Mouse (Mus musculus) midbrain, embryonic 15.5 days (tissue): ENCODE data around the gene Zbtb38. TPM values are rescaled to one million over a fixed set of nuclear protein-coding genes. Genes with fewer than 3 reads are reported as not detected.
"Not testable (repeated sequence)": the region's sequence is repeated elsewhere in the genome, so short reads cannot be mapped to it uniquely, and the experiment has no call there.

ENCODE experiments used
- ATAC-seq: fragments of 200-750 bp; cut with Nextera tagmentation; replicated peaks from 2 replicates; pipeline ENCODE4 v1.8.0; 2017; ENCODE audit warnings: moderate TSS enrichment
- H3K27ac ChIP-seq: fragments of 300-500 bp; sonication (generic); 2 replicates; pipeline ENCODE4 v1.5.1; 2015; ENCODE audit warnings: mild to moderate bottlenecking, inconsistent platforms
- H3K27me3 ChIP-seq: fragments of 300-500 bp; sonication (generic); replicated peaks from 2 replicates; pipeline ENCODE4 v1.6.1; 2015; ENCODE audit warnings: inconsistent platforms
- H3K36me3 ChIP-seq: fragments of 300-500 bp; sonication (generic); replicated peaks from 2 replicates; pipeline ENCODE4 v1.6.1; 2015; ENCODE audit warnings: inconsistent platforms
- H3K4me1 ChIP-seq: fragments of 300-500 bp; sonication (generic); 2 replicates; pipeline ENCODE4 v1.6.1; 2015; ENCODE audit warnings: inconsistent platforms
- H3K4me2 ChIP-seq: fragments of 300-500 bp; sonication (generic); 2 replicates; pipeline ENCODE4 v1.6.1; 2015; ENCODE audit warnings: inconsistent platforms, mild to moderate bottlenecking, moderate library complexity
- H3K4me3 ChIP-seq: fragments of 300-500 bp; sonication (generic); 2 replicates; pipeline ENCODE4 v1.5.1; 2015; ENCODE audit warnings: mild to moderate bottlenecking, inconsistent platforms
- H3K9ac ChIP-seq: fragments of 300-500 bp; sonication (generic); 2 replicates; pipeline ENCODE4 v1.6.1; 2015; ENCODE audit warnings: mild to moderate bottlenecking, inconsistent platforms
- H3K9me3 ChIP-seq: fragments of 300-500 bp; sonication (generic); 2 replicates; pipeline ENCODE4 v1.6.1; 2016; ENCODE audit warnings: inconsistent platforms
- WGBS: fragments of 180-500 bp; shearing (Covaris S2); methylation state at CpG from one replicate; pipeline ENCODE4 v1.1.7; 2015; ENCODE audit warnings: mixed read lengths; 5-methylcytosine and 5-hydroxymethylcytosine counted together
- polyA plus RNA-seq: library from polyadenylated mRNA; unstranded; fragments of >200 nt; fragmentation: Nextera tagmentation; extraction: Ambion mirVana; gene quantifications from 2 replicates; pipeline ENCODE4 v1.2.1, GENCODE M21; 2015

Gene Zbtb38
- polyA plus RNA-seq, 1 experiment from 2014 or later: 59.2 TPM

DNA sequence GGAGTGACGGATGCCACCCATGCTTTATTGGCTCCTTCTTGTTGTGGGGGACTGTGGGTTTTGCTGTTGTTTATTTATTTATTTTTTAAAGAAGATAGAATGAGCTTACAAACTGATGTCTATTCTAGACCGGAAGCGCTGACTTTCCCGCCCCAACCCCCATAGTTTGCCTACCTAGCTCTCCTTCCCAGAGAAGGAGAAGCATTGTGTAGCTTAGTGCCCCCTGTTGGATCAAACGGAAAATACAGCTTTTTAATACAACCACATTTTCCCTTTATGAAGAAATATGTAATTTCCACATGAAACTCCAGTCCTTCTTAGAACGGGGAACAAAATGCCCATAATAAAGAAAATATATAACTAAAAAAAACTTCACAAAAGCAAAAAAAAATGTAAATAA, 99.9 kb downstream of the Zbtb38 start:
- H3K4me3 ChIP-seq: no peak overlapping the region
- no peaks in the 10 kb centered on the region for H3K27me3 ChIP-seq
- H3K4me2 ChIP-seq: no peak overlapping the region
- H3K4me1 ChIP-seq: no peaks in the 10 kb centered on the region
- ATAC-seq: no peak
- H3K9me3 ChIP-seq: no peaks in the 10 kb centered on the region
- H3K27ac ChIP-seq: no peak overlapping the region
- WGBS: 60% methylated on average over 6 of the region's 6 CpGs
- no peak overlapping the region for H3K9ac ChIP-seq
- no peaks in the 10 kb centered on the region for H3K36me3 ChIP-seq

DNA sequence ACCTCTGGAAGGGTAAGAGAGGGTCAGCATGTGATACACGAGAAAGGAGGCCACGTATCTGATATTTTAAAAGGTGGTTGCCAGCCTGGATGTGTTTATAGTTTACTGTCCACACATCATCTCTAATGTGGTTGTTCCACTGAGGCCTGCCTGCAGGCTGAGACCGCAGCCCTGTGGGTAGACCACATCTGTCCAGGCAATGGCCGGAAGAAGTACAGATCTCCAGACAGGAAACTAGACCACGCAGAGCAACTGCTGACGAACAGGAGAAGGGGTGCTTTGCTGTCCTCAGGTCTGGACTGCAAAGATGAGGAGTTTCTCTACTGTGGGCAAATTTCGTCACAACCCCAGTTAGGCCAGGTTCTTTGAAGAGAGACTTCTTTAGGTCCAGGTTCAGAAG, 101.8 kb downstream of the Zbtb38 start:
- no peak for ATAC-seq
- Histone ChIP-seq H3K9ac (no peak overlapping the region), H3K27me3 (no peaks in the 10 kb centered on the region), H3K4me3 (no peak overlapping the region), H3K4me1 (no peaks in the 10 kb centered on the region), H3K27ac (no peak overlapping the region), H3K4me2 (no peak overlapping the region), H3K36me3 (no peaks in the 10 kb centered on the region), H3K9me3 (no peaks in the 10 kb centered on the region)
- WGBS: 92% methylated on average over 7 of the region's 7 CpGs

DNA sequence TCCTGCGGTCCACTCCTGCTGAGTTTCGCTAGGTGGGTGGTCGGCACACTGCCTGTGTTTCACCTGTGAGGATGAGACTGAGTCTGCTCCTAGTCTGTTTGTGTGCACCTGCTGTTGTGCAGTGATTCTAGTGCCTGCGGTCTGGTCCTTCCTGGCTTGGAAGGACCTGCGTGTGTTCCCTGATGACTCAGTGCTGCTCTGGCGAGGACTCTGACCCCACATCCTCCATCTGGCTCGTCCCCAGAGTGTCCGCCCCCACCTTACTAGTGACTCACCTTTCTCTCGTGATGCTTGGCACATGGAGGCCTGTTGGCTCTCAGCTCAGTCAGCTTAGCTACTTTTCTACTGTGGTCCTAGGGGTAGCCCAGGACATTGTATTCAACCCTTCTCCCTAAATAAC, 102.7 kb downstream of the Zbtb38 start:
- Histone ChIP-seq H3K27me3 (no peaks in the 10 kb centered on the region), H3K36me3 (no peaks in the 10 kb centered on the region), H3K4me2 (no peak overlapping the region), H3K9ac (no peak overlapping the region), H3K9me3 (no peaks in the 10 kb centered on the region), H3K27ac (no peak overlapping the region), H3K4me3 (no peak overlapping the region), H3K4me1 (no peaks in the 10 kb centered on the region)
- 70% methylated on average over 9 of the region's 9 CpGs for WGBS
- ATAC-seq: no peak

DNA sequence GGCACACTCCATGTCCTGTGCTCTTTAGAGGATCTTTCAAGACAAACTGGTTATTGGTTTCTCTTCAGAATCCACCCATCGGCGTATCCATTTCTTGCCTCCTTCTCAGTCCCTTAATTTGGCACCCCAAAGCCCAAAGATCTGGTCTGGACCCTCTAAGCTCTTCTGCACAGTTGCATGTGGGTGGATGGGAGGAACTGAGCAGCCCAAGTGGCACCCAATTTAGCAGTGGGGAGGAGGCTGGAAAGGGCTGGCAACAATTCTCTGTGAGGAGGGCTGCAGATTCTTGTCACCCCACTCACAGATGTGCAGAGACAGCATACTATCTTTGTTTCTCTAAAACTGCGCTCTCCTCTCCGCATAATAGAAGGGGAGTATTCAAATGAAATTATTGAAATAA, 103.3 kb downstream of the Zbtb38 start:
- no peaks in the 10 kb centered on the region for H3K36me3 ChIP-seq
- H3K4me2 ChIP-seq: no peak overlapping the region
- no peaks in the 10 kb centered on the region for H3K4me1 ChIP-seq
- H3K4me3 ChIP-seq: no peak overlapping the region
- H3K27ac ChIP-seq: no peak overlapping the region
- WGBS: 91% methylated on average over 4 of the region's 4 CpGs
- no peak overlapping the region for H3K9ac ChIP-seq
- no peaks in the 10 kb centered on the region for H3K9me3 ChIP-seq
- ATAC-seq: no peak
- no peaks in the 10 kb centered on the region for H3K27me3 ChIP-seq

DNA sequence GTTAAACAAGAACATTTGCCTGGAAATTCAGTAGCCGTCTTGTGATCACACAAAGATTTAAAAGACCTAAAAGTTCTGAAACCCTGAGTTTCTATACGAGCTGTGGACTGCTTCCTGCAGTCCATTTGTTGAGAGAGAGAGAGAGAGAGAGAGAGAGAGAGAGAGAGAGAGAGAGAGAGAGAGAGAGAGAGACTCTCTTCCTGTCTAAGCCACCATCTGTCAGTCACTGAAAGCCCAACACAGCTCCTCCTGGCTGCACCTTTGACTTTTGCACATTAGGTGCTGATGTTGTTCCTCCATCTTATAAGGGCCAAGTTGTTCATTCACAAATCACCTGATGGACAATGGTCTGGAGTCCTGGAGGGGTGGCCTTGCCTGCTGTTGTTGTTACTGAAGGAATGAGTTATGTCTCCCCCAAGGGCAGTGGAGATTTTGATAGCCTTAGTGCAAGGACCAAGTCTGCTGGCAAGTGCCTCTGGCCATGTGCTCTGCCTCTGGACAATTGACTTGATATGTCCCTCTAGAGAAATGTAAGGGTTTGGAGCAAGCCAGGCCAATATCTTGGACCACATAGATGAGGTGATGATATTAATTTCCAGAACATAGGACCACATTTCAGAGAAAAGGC, 105.8 kb downstream of the Zbtb38 start:
- no peaks in the 10 kb centered on the region for H3K9me3 ChIP-seq
- H3K36me3 ChIP-seq: no peaks in the 10 kb centered on the region
- H3K27ac ChIP-seq: no peak overlapping the region

DNA sequence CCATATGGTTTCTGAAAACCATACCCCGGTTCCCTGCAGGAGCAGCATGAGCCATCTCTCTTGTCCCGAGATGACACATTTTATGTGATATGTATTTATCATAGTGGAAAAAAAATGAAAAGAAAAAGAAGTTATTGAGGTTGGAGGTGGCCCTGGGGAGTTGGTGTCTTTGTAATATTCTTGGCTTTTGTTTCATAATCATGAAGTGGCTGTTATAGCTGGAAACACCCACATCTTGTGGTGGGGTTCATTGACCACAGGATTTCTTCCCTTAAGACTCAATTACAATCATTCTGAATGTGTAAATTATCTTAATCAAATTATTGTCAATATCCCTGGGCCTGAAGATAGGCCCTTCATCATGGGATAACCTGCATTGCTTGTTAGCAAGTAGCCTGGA, 107.8 kb downstream of the Zbtb38 start:
- no peak overlapping the region for H3K9ac ChIP-seq
- 90% methylated on average over 2 of the region's 2 CpGs for WGBS
- ATAC-seq: no peak
- H3K4me3 ChIP-seq: no peak overlapping the region
- no peaks in the 10 kb centered on the region for H3K4me1 ChIP-seq
- no peak overlapping the region for H3K4me2 ChIP-seq
- H3K27me3 ChIP-seq: no peaks in the 10 kb centered on the region
- no peak overlapping the region for H3K27ac ChIP-seq
- no peaks in the 10 kb centered on the region for H3K9me3 ChIP-seq
- no peaks in the 10 kb centered on the region for H3K36me3 ChIP-seq

More for the DNA sequence above, 105.8 kb downstream of the Zbtb38 start:
- Histone ChIP-seq H3K9ac (no peak overlapping the region), H3K4me2 (no peak overlapping the region), H3K4me3 (no peak overlapping the region), H3K27me3 (no peaks in the 10 kb centered on the region), H3K4me1 (no peaks in the 10 kb centered on the region)
- WGBS: 74% methylated on average over 2 of the region's 2 CpGs
- ATAC-seq: no peak

DNA sequence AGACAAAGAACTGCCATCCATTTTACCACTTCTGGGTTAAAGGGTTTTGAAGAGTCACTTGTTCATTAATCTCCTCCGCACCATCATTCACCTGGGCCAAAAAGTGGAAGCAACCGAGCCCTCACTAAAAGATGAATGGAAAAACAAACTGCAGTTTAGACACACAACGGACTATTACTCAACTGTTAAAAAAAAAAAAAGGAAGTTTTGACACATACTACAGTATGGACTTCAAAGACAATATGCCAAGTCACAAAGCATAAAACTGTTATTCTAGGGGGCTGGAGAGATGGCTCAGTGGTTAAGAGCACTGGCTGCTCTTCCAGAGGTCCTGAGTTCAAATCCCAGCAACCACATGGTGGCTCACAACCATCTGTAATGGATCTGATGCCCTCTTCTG, 108.6 kb downstream of the Zbtb38 start:
- not testable (repeated sequence) for H3K36me3 ChIP-seq, H3K4me3 ChIP-seq, H3K4me1 ChIP-seq, H3K9me3 ChIP-seq, H3K27ac ChIP-seq, H3K27me3 ChIP-seq, ATAC-seq, H3K9ac ChIP-seq, H3K4me2 ChIP-seq
- WGBS: 92% methylated on average over 3 of the region's 3 CpGs

DNA sequence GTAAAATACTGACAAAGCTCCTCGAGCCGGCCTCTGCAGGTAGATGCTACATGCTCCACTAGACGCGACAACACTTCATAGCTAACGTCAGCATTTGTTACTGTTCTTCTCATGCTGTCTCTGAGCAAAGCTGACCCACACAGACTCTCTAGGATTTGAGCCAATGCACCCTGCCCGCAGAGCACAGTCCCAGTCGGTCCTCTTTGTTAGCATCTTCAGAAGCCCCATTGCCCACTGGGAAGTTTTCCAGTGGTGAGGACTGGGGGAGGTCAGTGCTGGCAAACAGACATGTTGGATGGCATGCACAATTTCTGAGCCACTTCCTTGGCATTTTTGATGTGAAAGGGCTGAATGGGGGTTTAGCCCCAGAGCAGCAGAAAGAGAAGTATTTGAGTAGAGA, 113.2 kb downstream of the Zbtb38 start:
- Histone ChIP-seq H3K36me3 (no peaks in the 10 kb centered on the region), H3K4me3 (no peak overlapping the region), H3K9me3 (no peaks in the 10 kb centered on the region), H3K4me2 (no peak overlapping the region), H3K27me3 (no peaks in the 10 kb centered on the region), H3K9ac (no peak overlapping the region), H3K27ac (no peak overlapping the region), H3K4me1 (no peaks in the 10 kb centered on the region)
- ATAC-seq: no peak
- WGBS: 85% methylated on average over 7 of the region's 7 CpGs

DNA sequence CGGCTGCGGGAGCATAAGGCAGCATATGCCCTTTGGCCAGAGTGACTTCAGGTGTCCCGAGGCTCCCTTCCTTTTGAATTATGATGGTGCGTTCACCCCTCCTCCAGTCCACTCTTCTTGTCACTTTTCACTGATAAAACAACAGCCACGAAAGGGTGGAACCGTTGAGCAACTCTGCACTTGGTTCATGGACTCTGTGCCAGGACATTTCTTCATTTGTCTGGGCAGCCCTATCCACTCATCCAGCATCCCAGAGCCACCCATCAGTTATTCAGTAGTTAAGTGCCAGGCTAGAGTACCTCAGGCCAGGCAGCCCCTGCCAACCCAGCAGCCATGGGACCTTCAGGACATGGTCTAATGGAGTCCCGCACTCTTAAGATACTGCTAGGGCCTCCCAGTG, 114.1 kb downstream of the Zbtb38 start:
- Histone ChIP-seq H3K9ac (no peak overlapping the region), H3K4me3 (no peak overlapping the region), H3K4me2 (no peak overlapping the region), H3K27me3 (peaks cover 3% of the 10 kb centered on the region; the same call in 1 of the 2 replicates), H3K36me3 (no peaks in the 10 kb centered on the region), H3K27ac (no peak overlapping the region), H3K9me3 (no peaks in the 10 kb centered on the region), H3K4me1 (no peaks in the 10 kb centered on the region)
- no peak for ATAC-seq
- 86% methylated on average over 7 of the region's 7 CpGs for WGBS

DNA sequence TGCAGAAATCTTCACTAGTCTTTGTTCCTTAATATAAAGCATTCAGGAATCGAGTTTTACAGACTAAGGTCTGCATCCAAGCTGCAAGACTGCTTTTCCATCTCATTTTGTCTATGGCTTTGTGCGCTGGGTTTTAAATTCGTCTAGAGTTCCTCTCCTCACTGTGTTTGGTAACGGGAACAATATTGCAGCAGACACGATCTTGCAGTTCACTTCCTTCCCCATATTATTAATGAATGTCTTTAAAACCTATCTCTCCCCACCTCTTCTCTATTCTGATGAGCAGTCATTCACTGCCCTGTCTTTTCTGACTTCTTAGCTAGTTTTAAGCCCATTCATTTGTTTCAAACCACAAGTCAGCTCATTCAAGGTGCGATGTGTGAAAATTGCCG, 115.5 kb downstream of the Zbtb38 start:
- Histone ChIP-seq H3K4me1 (no peaks in the 10 kb centered on the region), H3K4me2 (no peak overlapping the region), H3K9me3 (no peaks in the 10 kb centered on the region), H3K27me3 (peaks cover 3% of the 10 kb centered on the region; the same call in 1 of the 2 replicates), H3K27ac (no peak overlapping the region), H3K4me3 (no peak overlapping the region), H3K9ac (no peak overlapping the region), H3K36me3 (no peaks in the 10 kb centered on the region)
- ATAC-seq: no peak
- WGBS: 60% methylated on average over 7 of the region's 7 CpGs

DNA sequence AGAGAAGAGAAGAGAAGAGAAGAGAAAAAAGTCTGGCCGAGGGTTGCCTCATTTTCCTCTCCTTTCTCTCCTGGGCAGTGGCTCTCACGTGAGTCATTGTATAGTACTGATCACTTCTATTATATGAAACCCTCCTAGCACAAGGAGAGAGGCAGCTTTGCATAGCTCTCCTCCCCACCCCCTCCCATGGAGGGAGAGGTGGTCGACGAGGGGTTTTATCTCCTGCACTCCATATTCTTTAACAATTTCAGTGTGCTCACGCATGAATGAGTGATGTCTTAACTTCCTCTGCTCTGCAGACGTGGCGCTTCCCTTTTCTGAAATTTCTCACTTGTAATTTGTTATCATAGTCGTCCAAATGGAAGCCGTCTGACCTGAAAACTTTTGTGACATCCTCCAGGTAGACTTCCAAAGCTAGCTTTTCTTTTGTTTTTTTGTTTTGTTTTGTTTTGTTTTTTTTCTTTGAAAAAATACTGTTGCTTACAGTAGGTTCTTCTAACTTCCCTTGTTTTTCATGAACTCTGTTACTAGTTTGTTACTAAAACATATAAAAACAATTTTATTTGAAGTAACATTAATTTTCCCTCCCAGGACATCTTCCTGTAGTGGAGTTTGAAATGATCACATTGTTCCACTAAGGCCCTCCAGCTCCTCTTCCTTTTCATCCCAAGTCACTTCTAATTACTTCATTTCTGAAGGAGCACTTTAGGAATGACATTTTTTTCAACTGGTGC, 116.0 kb downstream of the Zbtb38 start:
- no peak overlapping the region for H3K4me2 ChIP-seq
- peaks cover 3% of the 10 kb centered on the region; the same call in 1 of the 2 replicates for H3K27me3 ChIP-seq
- no peak overlapping the region for H3K27ac ChIP-seq
- H3K9me3 ChIP-seq: no peaks in the 10 kb centered on the region
- 42% methylated on average over 9 of the region's 9 CpGs for WGBS
- no peaks in the 10 kb centered on the region; the same call in 1 of the 2 replicates for H3K4me1 ChIP-seq
- no peak for ATAC-seq
- H3K4me3 ChIP-seq: no peak overlapping the region
- no peak overlapping the region for H3K9ac ChIP-seq
- no peaks in the 10 kb centered on the region for H3K36me3 ChIP-seq

DNA sequence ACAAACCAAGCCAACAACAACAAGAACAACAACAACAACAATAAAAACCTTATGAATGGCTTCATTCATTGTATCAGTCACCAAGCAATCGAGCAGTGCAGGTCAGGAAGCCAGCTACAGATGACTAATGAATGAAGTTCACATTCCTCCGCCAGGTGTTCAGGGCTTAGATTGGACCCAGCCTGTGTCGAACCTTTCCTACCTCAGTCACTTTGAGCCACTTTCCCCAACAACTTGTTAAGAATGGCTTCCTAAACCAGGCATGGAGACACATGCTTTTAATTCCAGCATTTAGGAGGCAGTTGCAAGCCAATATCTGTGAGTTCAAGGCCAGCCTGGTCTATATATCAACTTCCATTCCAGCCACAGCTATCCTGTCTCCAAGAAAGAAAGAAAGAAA, 116.7 kb downstream of the Zbtb38 start:
- 87% methylated on average over 3 of the region's 3 CpGs for WGBS
- Histone ChIP-seq H3K27ac (no peak overlapping the region), H3K9ac (no peak overlapping the region), H3K4me2 (no peak overlapping the region), H3K36me3 (no peaks in the 10 kb centered on the region), H3K4me3 (no peak overlapping the region), H3K4me1 (no peaks in the 10 kb centered on the region; the same call in 1 of the 2 replicates), H3K27me3 (peaks cover 3% of the 10 kb centered on the region; the same call in 1 of the 2 replicates), H3K9me3 (no peaks in the 10 kb centered on the region)
- no peak for ATAC-seq

DNA sequence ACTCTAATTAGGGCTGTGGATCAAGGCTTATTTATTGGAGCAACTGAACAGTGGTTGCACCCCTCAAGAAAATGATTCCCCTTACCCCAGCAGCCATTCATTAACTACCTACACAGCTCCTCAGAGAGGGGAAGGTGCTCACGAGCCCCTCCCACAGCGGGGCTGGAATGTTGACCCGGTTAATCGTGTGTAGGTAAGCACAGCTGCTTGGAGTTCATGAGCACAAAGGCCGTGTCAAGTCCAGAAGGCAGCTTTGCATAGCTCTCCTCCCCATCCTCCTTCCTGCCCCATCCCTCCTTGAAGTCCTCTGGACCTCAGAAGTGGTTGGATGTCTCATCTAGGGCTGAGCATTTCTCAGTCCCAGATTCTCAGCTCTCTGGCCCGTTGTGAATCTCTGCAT, 117.5 kb downstream of the Zbtb38 start:
- Histone ChIP-seq H3K4me3 (no peak overlapping the region), H3K27ac (no peak overlapping the region), H3K9ac (no peak overlapping the region), H3K36me3 (no peaks in the 10 kb centered on the region), H3K27me3 (peaks cover 3% of the 10 kb centered on the region; the same call in 1 of the 2 replicates), H3K9me3 (no peaks in the 10 kb centered on the region), H3K4me1 (no peaks in the 10 kb centered on the region; the same call in 1 of the 2 replicates), H3K4me2 (no peak overlapping the region)
- 74% methylated on average over 6 of the region's 6 CpGs for WGBS
- no peak for ATAC-seq
